In genomic region chr1:119536122-119536521, GRCm38 (mm10) we compare ENCODE assay signal across 22 mouse cellular contexts.
"Had no signal": no experiment of that assay in that cellular context is flagged by ENCODE, and none has a peak within 500 bp of the region (broad histone marks: within the 10 kb centered on the region; RNA-seq: fewer than 3 reads in every experiment).

No protein-coding gene starts in this region.

- H3K27me3 ChIP-seq: limb, embryonic 13.5 days; liver, embryonic 13.5 days; midbrain, embryonic 13.5 days; neural tube, embryonic 13.5 days had no signal

- ATAC-seq: lung, postnatal 0 days; midbrain, embryonic 13.5 days; midbrain, embryonic 16.5 days had no signal

- DNase-seq: kidney, postnatal 25 days; layer of hippocampus, adult 9-11 months; liver; liver, embryonic 13.5 days; lung, embryonic 14.5 days; lung, postnatal 36 days; retina, postnatal 1 day; right cerebral cortex, postnatal 25 days; spleen, adult 18-20 months; thymus, adult 18-20 months; thymus, postnatal 36 days had no signal

- H3K9me3 ChIP-seq: limb, embryonic 10.5 days; limb, embryonic 13.5 days; liver, embryonic 13.5 days; midbrain, embryonic 10.5 days; midbrain, embryonic 13.5 days; neural tube, embryonic 13.5 days had no signal

- H3K27ac ChIP-seq: kidney, postnatal 0 days; layer of hippocampus, adult 2 months; limb, embryonic 10.5 days; limb, embryonic 13.5 days; liver, embryonic 13.5 days; midbrain, embryonic 10.5 days; midbrain, embryonic 13.5 days; neural tube, embryonic 13.5 days had no signal

- H3K4me2 ChIP-seq: limb, embryonic 13.5 days; liver, embryonic 13.5 days; lung, embryonic 14.5 days; midbrain, embryonic 13.5 days; neural tube, embryonic 13.5 days had no signal

- H3K9ac ChIP-seq: limb, embryonic 13.5 days; liver, embryonic 13.5 days; lung, embryonic 14.5 days; midbrain, embryonic 13.5 days; neural tube, embryonic 13.5 days had no signal

- H3K4me3 ChIP-seq: layer of hippocampus, adult 2 months; limb, embryonic 10.5 days; limb, embryonic 13.5 days; liver, embryonic 13.5 days; megakaryocyte, embryonic 14.5 days; midbrain, embryonic 10.5 days; midbrain, embryonic 13.5 days; myocyte; neural tube, embryonic 13.5 days had no signal

- H3K4me1 ChIP-seq: limb, embryonic 10.5 days; limb, embryonic 13.5 days; liver, embryonic 13.5 days; midbrain, embryonic 10.5 days; midbrain, embryonic 13.5 days; neural tube, embryonic 13.5 days had no signal

- H3K36me3 ChIP-seq: limb, embryonic 13.5 days; liver, embryonic 13.5 days had no signal
